Mouse (Mus musculus) intestine, embryonic 14.5 days (tissue): ENCODE results near the gene Gm525. TPM values are rescaled to one million over a fixed set of nuclear protein-coding genes. Genes with fewer than 3 reads are reported as not detected.
"Not testable (repeated sequence)": the region's sequence is repeated elsewhere in the genome, so short reads cannot be mapped to it uniquely, and the experiment has no call there.

Experiments
- ATAC-seq: fragments of 200-750 bp; cut with Nextera tagmentation; replicated peaks from 2 replicates; pipeline ENCODE4 v1.8.0; 2017; ENCODE audit warnings: low read depth, moderate number of reproducible peaks, moderate TSS enrichment, moderate library complexity; ENCODE audit not compliant: low FRiP score, low TSS enrichment
- DNase-seq: peaks from one replicate; pipeline ENCODE4 v3.0.0-alpha.2; 2018; ENCODE audit warnings: low spot score
- H3K27ac ChIP-seq: fragments of 300-500 bp; sonication (generic); 2 replicates; pipeline ENCODE4 v1.5.1; 2014; ENCODE audit warnings: low read depth, mild to moderate bottlenecking, control low read depth
- H3K27me3 ChIP-seq: fragments of 300-500 bp; sonication (generic); replicated peaks from 2 replicates; pipeline ENCODE4 v1.6.1; 2014; ENCODE audit warnings: low read length, control low read depth; ENCODE audit not compliant: control insufficient read depth, insufficient read depth
- H3K36me3 ChIP-seq: fragments of 300-500 bp; sonication (generic); 2 replicates; pipeline ENCODE4 v1.6.1; 2014; ENCODE audit warnings: low read length, control low read depth; ENCODE audit not compliant: control insufficient read depth, insufficient read depth
- H3K4me1 ChIP-seq: fragments of 300-500 bp; sonication (generic); replicated peaks from 2 replicates; pipeline ENCODE4 v1.6.1; 2014; ENCODE audit warnings: low read length, control low read depth, mixed read lengths; ENCODE audit not compliant: control insufficient read depth, insufficient read depth
- H3K4me2 ChIP-seq: fragments of 300-500 bp; sonication (generic); 2 replicates; pipeline ENCODE4 v1.6.1; 2014; ENCODE audit warnings: low read length
- H3K4me3 ChIP-seq: fragments of 300-500 bp; sonication (generic); 2 replicates; pipeline ENCODE4 v1.5.1; 2014; ENCODE audit warnings: low read depth, low read length, control low read depth, mixed read lengths
- H3K9ac ChIP-seq: fragments of 300-500 bp; sonication (generic); 2 replicates; pipeline ENCODE4 v1.6.1; 2014; ENCODE audit warnings: mild to moderate bottlenecking, low read length
- H3K9me3 ChIP-seq: fragments of 300-500 bp; sonication (generic); 2 replicates; pipeline ENCODE4 v1.6.1; 2016; ENCODE audit warnings: low read length, control low read depth; ENCODE audit not compliant: control insufficient read depth
- WGBS: fragments of 180-500 bp; shearing (Covaris S2); extraction: QIAGEN DNeasy Blood & Tissue Kit; methylation state at CpG from one replicate; pipeline ENCODE4 v1.1.7; 2014; 5-methylcytosine and 5-hydroxymethylcytosine counted together
- polyA plus RNA-seq: library from polyadenylated mRNA; unstranded; fragments of >200 nt; fragmentation: Nextera tagmentation; extraction: Ambion mirVana; gene quantifications from 2 replicates; pipeline ENCODE4 v1.2.1, GENCODE M21; 2014

Gene Gm525
- polyA plus RNA-seq, 1 experiment from 2014 or later = 1.1 TPM

DNA sequence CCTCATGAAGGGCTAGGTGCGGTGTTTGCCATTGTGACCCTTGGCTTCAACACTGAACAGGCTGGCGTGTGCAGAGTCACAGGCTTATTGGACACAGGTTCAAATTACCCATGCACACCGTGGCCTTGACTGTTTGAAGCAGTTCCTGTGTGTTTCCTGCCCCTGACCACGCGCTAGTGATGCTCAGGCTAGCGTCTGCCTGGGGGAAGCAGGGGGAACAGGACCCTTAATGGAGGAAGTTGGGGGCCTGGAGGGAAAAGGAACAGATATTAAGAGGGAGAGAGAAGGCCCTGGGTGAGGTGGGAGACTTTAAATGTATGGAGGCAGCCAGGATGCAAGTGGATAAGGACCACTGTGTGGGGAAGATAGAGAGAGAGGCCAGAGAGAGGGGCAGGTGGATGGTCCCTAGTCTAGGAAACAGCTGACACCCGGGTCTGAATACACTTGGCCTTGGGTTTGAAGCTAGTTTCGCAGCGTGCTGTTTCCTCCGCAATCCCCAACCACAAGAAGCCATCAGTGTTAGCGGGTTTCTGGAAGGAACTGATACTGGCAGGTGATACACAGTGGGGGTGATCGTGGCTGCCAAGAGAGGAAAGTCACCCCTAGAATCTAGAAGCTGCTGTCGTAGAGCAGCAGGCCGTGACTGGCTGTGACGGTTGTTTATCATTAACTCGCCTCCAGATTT is 5.5 kb downstream of the Gm525 start:
- no peak for ATAC-seq
- Histone ChIP-seq H3K4me2 (no peak overlapping the region), H3K9me3 (no peaks in the 10 kb centered on the region), H3K4me3 (no peak overlapping the region), H3K4me1 (no peaks in the 10 kb centered on the region), H3K36me3 (no peaks in the 10 kb centered on the region), H3K27ac (no peak overlapping the region), H3K9ac (no peak overlapping the region), H3K27me3 (no peaks in the 10 kb centered on the region)
- WGBS = 79% methylated on average over 16 of the region's 16 CpGs
- DNase-seq = no peak

DNA sequence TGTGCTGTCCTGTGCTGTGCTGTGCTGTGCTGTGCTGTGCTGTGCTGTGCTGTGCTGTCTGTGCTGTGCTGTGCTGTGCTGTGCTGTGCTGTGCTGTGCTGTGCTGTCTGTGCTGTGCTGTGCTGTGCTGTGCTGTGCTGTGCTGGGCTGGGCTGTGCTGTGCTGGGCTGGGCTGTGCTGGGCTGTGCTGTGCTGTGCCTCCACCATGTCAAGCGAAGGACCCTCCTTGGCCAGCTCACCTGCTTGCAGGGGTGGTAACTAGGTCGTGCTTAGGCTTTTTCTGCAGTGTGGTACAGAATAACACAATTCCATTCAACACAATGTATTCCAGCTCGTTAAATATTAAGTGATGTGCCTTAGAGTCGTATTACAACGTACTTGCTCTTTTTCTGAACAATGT is 8.3 kb downstream of the Gm525 start:
- WGBS = 63% methylated on average over 5 of the region's 5 CpGs
- not testable (repeated sequence) for H3K27me3 ChIP-seq, H3K4me2 ChIP-seq, DNase-seq, ATAC-seq, H3K9ac ChIP-seq, H3K4me3 ChIP-seq, H3K4me1 ChIP-seq, H3K9me3 ChIP-seq, H3K27ac ChIP-seq, H3K36me3 ChIP-seq

DNA sequence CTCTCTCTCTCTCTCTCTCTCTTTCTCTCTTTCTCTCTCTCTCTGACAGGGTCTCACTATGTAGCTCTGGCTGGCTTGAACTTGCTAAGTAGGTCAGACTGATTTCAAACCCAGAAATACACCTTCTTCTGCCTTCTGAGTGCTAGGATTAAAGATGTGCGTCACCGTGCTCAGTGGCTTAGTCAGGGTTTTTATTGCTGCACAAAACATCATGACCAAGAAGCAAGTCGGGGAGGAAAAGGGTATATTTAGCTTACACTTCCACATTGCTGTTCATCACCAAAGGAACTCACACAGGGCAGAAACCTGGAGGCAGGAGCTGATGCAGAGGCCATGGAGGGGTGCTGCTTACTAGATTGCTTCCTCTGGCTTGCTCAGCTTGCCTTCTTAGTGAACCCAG is 9.1 kb downstream of the Gm525 start:
- H3K36me3 ChIP-seq, H3K27me3 ChIP-seq, ATAC-seq, H3K9me3 ChIP-seq, H3K9ac ChIP-seq, H3K4me3 ChIP-seq, H3K4me2 ChIP-seq, H3K4me1 ChIP-seq, DNase-seq, H3K27ac ChIP-seq: not testable (repeated sequence)
- WGBS = 78% methylated on average over 3 of the region's 3 CpGs

DNA sequence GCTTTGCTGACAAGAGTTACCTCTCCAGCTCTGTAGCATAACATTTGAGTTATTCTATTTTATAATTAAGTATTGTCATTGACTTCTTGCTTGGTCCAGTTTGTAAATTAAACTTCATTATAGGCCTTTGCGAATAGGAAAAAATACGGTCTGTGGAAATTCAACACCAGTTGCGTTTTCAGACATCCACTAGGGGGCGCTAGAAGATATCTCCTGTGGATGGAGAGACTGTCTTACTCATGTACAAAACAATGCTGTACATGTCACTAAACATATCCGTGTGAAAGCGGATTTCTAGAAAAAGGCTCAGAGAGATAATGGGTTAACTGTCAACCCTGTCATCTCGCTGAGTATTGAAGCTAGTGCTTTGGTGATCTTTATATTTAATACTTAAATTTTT is 11.0 kb downstream of the Gm525 start:
- no peak overlapping the region for H3K4me2 ChIP-seq
- no peaks in the 10 kb centered on the region for H3K36me3 ChIP-seq
- 49% methylated on average over 7 of the region's 7 CpGs for WGBS
- H3K9ac ChIP-seq = no peak overlapping the region
- no peak for DNase-seq
- no peaks in the 10 kb centered on the region for H3K27me3 ChIP-seq
- no peak overlapping the region for H3K27ac ChIP-seq
- no peak overlapping the region for H3K4me3 ChIP-seq
- H3K9me3 ChIP-seq = 0 out of 2 replicates have a peak, but pooled peaks cover 2% of the 10 kb centered on the region
- no peak for ATAC-seq
- no peaks in the 10 kb centered on the region for H3K4me1 ChIP-seq

DNA sequence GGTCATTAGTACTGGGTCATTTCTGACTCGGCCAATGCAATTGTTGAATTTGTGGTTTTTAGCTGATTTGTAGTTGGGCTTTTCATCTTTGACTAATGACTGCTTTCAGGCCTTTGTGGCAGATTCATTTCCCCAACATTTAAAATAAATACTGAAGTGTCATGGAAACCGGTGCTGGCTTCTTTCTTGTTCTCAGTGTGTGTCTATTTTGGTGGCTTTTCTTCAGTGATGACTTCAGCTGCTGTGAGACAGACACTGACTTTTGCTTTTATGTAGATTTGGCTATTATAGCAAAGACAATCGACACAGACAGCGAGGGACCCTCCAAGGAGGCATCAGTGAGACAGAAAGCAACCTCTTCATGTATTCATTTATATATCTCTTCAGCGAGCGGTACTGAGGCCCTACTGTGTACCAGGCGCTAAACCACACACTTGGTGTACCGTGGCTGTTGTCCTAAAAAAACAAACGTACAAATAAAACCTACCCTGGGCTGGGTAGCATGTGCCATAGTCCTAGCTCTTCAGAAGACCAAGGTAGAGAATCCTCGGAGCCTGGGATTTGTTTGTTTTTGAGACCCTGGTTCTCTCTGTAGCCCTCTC is 12.7 kb downstream of the Gm525 start:
- H3K4me1 ChIP-seq = no peaks in the 10 kb centered on the region
- no peak overlapping the region for H3K4me3 ChIP-seq
- H3K9ac ChIP-seq = no peak overlapping the region
- no peak for DNase-seq
- H3K36me3 ChIP-seq = no peaks in the 10 kb centered on the region
- H3K27me3 ChIP-seq = no peaks in the 10 kb centered on the region
- H3K9me3 ChIP-seq = 0 out of 2 replicates have a peak, but pooled peaks cover 2% of the 10 kb centered on the region
- 74% methylated on average over 10 of the region's 10 CpGs for WGBS
- no peak for ATAC-seq
- no peak overlapping the region for H3K4me2 ChIP-seq
- H3K27ac ChIP-seq = no peak overlapping the region

DNA sequence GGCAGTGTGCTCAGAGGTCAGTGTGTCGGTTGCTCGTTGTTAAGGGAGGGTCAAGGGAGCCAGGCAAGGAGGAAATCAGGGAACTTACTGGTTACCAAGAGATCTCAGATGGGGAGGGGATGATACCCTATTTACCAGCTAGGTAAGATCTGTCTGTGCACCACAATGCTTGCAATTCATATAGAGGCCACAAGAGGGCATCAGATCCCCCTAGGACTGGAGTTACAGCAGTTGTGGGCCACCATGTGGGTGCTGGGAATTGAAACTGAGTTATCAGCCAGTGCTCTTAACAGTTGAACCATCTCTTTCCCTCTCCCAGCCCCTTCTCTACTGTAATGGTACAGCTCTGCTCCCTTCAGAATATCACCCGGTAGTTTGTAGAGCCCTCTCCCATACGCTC is 15.1 kb downstream of the Gm525 start:
- Histone ChIP-seq H3K4me2 (no peak overlapping the region), H3K9ac (no peak overlapping the region), H3K36me3 (no peaks in the 10 kb centered on the region), H3K27ac (no peak overlapping the region), H3K4me1 (no peaks in the 10 kb centered on the region), H3K4me3 (no peak overlapping the region), H3K27me3 (no peaks in the 10 kb centered on the region), H3K9me3 (0 out of 2 replicates have a peak, but pooled peaks cover 2% of the 10 kb centered on the region)
- no peak for ATAC-seq
- 93% methylated on average over 4 of the region's 4 CpGs for WGBS
- no peak for DNase-seq

DNA sequence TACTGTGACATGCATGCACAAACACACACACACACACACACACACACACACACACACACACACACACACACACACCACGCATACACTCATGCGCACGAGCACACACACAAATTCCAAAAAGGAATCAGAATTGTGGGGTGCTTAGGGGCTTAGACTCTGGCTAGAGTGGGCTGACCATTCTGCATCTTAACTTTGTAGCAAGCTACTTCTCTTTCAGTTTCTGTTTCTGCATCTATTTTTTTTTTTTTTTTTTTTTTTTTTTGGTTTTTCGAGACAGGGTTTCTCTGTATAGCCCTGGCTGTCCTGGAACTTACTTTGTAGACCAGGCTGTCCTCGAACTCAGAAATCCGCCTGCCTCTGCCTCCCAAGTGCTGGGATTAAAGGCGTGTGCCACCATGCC is 16.7 kb downstream of the Gm525 start:
- WGBS = 86% methylated on average over 7 of the region's 7 CpGs
- not testable (repeated sequence) for H3K27me3 ChIP-seq, H3K4me1 ChIP-seq, H3K4me2 ChIP-seq, H3K9me3 ChIP-seq, H3K4me3 ChIP-seq, H3K36me3 ChIP-seq, ATAC-seq, H3K9ac ChIP-seq, H3K27ac ChIP-seq, DNase-seq

DNA sequence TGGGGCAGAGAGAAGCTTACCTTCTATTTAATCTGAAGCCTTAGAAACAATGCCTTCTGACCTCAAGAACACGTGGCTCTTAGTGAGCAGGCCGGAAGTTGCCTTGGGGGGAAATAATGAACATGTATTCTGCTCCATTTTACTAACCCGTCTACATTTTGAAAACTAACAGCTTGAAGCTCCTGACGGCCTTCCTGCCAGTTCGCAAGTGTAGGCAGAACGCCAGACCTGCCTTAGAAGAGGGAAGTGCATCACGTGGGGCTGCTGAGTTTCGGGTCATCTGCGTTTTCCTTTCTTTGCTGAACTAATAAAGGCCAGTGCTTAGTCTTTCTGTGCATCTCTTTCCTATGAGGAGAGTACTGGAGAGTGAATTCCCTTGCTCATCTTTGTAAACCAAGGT is 19.1 kb downstream of the Gm525 start:
- WGBS = 50% methylated on average over 9 of the region's 9 CpGs
- Histone ChIP-seq H3K4me3 (no peak overlapping the region), H3K9me3 (0 out of 2 replicates have a peak, but pooled peaks cover 2% of the 10 kb centered on the region)

DNA sequence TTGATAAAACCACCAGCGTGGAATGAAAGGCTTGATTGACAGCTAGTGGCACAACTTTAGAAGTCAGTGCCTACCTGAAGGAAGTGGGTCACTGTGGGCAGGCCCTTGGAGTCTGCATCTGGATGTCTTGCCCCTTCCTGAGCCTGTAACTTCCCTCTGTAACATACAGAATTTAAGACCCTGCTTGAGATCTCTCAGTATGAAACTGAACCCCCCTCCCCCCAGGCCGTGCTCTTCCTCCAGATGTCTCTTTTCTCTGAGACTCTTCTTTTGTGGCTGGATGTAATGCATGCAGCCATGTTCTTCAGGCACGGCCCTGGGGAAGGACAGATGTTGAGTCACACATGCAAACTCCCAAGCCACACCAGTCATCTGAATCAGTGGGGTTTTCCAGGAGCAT is 21.7 kb downstream of the Gm525 start:
- Histone ChIP-seq H3K36me3 (no peaks in the 10 kb centered on the region), H3K27me3 (no peaks in the 10 kb centered on the region), H3K9me3 (no peaks in the 10 kb centered on the region), H3K4me1 (no peaks in the 10 kb centered on the region), H3K4me3 (no peak overlapping the region), H3K27ac (no peak overlapping the region), H3K4me2 (no peak overlapping the region), H3K9ac (no peak overlapping the region)
- 63% methylated on average over 3 of the region's 3 CpGs for WGBS
- ATAC-seq (no peak), DNase-seq (no peak)

More for the DNA sequence above, 19.1 kb downstream of the Gm525 start:
- H3K27ac ChIP-seq = no peak overlapping the region
- no peaks in the 10 kb centered on the region for H3K27me3 ChIP-seq
- no peak overlapping the region for H3K4me2 ChIP-seq
- H3K9ac ChIP-seq = no peak overlapping the region
- DNase-seq = no peak
- ATAC-seq = no peak
- H3K4me1 ChIP-seq = no peaks in the 10 kb centered on the region
- H3K36me3 ChIP-seq = no peaks in the 10 kb centered on the region
